Mouse (Mus musculus) kidney, adult 2 months (tissue): ENCODE data around the gene BC051019.

Experiments
- CTCF ChIP-seq: fragments of 200-500 bp; conservative IDR thresholded peaks from 2 replicates; pipeline ENCODE4 v1.5.1; 2011; ENCODE audit warnings: low read depth, mild to moderate bottlenecking, control low read depth, low read length, moderate library complexity, mixed read lengths; ENCODE audit not compliant: insufficient read depth, insufficient read length
- POLR2A ChIP-seq: fragments of 200-500 bp; IDR thresholded peaks from one replicate; pipeline ENCODE4 v1.6.1; 2011; ENCODE audit warnings: low read depth, low read length, control low read depth

GRCm38 (mm10) chr7:109680284-109680683, 43.4 kb downstream of the BC051019 start:
- TF ChIP-seq CTCF, result no peak
- no peak for TF ChIP-seq POLR2A
